Mouse (Mus musculus) lung, embryonic 14.5 days (tissue): ENCODE data around the gene Cdk7. TPM values are rescaled to one million over a fixed set of nuclear protein-coding genes. Genes with fewer than 3 reads are reported as not detected.
A peak's percentile ranks its signal among the peaks of the same experiment; 100 is the strongest.

Experiments
- ATAC-seq: fragments of 200-750 bp; cut with Nextera tagmentation; 2 replicates; pipeline ENCODE4 v1.8.0; 2017; ENCODE audit warnings: mild to moderate bottlenecking, moderate TSS enrichment, moderate library complexity; ENCODE audit not compliant: insufficient read depth
- DNase-seq: peaks from one replicate; pipeline ENCODE4 v3.0.0-alpha.2; 2015
- H3K27ac ChIP-seq: fragments of 300-500 bp; sonication (generic); 2 replicates; pipeline ENCODE4 v1.5.1; 2014; ENCODE audit warnings: low read depth, mild to moderate bottlenecking, moderate library complexity
- H3K27me3 ChIP-seq: fragments of 300-500 bp; sonication (generic); 2 replicates; pipeline ENCODE4 v1.6.1; 2014; ENCODE audit warnings: low read length, control low read depth; ENCODE audit not compliant: insufficient read depth
- H3K36me3 ChIP-seq: fragments of 300-500 bp; sonication (generic); 2 replicates; pipeline ENCODE4 v1.6.1; 2014; ENCODE audit warnings: control low read depth; ENCODE audit not compliant: insufficient read depth
- H3K4me1 ChIP-seq: fragments of 300-500 bp; sonication (generic); 2 replicates; pipeline ENCODE4 v1.6.1; 2014; ENCODE audit warnings: antibody characterized with exemption, control low read depth; ENCODE audit not compliant: insufficient read depth
- H3K4me2 ChIP-seq: fragments of 300-500 bp; sonication (generic); 2 replicates; pipeline ENCODE4 v1.6.1; 2014; ENCODE audit warnings: mild to moderate bottlenecking
- H3K4me3 ChIP-seq: fragments of 300-500 bp; sonication (generic); 2 replicates; pipeline ENCODE4 v1.5.1; 2014; ENCODE audit warnings: low read depth, low read length
- H3K9ac ChIP-seq: fragments of 300-500 bp; sonication (generic); 2 replicates; pipeline ENCODE4 v1.6.1; 2014
- H3K9me3 ChIP-seq: fragments of 300-500 bp; sonication (generic); 2 replicates; pipeline ENCODE4 v1.6.1; 2016; ENCODE audit warnings: low read depth, low read length, control low read depth
- CTCF ChIP-seq: IDR thresholded peaks from 2 replicates; pipeline ENCODE4 v1.5.1; 2016; ENCODE audit warnings: antibody characterized with exemption, low read depth
- WGBS: fragments of 180-500 bp; shearing (Covaris S2); extraction: QIAGEN DNeasy Blood & Tissue Kit; methylation state at CpG from one replicate; pipeline ENCODE4 v1.1.7; 2014; 5-methylcytosine and 5-hydroxymethylcytosine counted together
- polyA plus RNA-seq: library from polyadenylated mRNA; unstranded; fragments of >200 nt; fragmentation: Nextera tagmentation; extraction: Ambion mirVana; gene quantifications from 2 replicates; pipeline ENCODE4 v1.2.1, GENCODE M21; 2014

The Cdk7 gene
- polyA plus RNA-seq, 1 experiment from 2014 or later: 99.9 TPM

DNA sequence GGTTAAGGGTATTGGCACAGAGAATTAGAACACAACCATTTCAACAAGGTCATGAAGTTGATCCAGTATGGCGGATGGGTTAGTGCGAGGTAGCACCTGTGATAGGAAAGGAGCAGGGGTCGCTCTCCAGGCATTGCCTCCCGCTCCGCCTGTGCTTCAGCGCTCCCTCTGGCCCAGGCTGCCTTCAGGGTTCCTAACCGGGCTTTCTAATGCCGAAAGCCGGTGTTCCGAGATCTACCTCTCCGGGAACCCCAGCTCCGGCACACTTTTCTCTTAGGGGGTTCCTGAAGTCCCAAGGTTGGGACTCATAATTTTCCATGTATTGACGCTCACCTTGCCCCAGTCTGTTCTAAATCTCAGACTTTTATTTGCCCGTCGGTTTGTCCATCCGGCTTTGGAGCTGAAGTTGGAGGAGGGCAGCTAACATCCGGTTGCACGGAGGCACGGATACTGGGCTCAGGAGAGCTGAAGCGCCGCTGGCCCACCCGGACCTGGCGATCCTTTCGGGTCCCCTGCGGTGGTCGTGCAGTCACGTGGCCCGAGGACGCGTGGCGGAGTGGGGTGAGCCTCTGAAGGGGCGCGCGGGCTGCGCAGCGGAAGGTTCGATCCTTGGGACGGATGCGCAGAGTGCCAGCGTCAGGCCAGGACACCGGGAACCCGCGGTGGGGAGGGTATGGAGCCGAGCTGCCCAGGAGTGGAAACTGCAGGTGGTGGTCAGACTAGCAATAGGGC, 61.3 kb downstream of the Cdk7 start, which contains the start of gene Ccdc125:
Gene Ccdc125, plus strand, starts transcription at position 427 of the 732 bp plus-strand sequence.
- DNase-seq: peak; percentile 69
- ATAC-seq: peak; percentile 80
- Histone ChIP-seq H3K4me1 (no peaks in the 10 kb centered on the region), H3K27ac (peak within 1 kb of the TSS; percentile 87), H3K9ac (peak within 1 kb of the TSS; percentile 75), H3K27me3 (no peaks in the 10 kb centered on the region), H3K4me2 (peak within 1 kb of the TSS; percentile 82), H3K9me3 (no peaks in the 10 kb centered on the region), H3K4me3 (peak within 1 kb of the TSS; percentile 61), H3K36me3 (peaks cover 16% of the 10 kb centered on the region)
- no peak for TF ChIP-seq CTCF
- under 1% methylated on average over 44 of the region's 44 CpGs for WGBS

DNA sequence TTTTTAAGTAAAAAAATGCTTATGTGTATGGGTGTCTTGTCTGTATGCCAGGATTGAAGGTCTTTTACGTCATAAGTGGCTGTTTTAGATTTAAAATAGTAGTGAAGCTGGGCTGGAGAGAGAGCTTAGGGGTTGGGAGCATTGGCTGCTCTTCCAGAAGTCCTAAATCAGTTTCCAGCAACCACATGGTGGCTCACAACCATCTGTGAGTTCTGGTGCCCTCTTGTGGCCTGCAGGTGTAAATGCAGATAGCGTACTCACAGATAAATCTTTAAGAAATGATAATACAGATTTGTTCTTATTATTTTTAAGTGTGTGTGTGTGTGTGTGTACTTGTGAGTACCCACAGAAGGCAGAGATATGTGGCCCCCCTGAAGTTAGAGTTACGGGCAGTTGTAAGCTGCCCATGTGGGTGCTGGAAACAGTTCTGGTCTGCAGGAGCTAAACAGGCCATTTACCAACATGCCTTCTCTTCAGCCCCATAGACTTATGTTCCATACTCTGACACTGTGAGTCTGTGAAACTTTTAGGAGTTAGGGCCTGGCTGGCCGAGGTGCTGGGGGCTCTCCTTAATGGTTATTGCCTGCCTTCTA, 70.8 kb downstream of the Cdk7 start:
- Histone ChIP-seq H3K9ac (no peak overlapping the region), H3K27me3 (no peaks in the 10 kb centered on the region), H3K27ac (no peak overlapping the region), H3K4me2 (no peak overlapping the region), H3K9me3 (no peaks in the 10 kb centered on the region), H3K4me3 (no peak overlapping the region), H3K4me1 (no peaks in the 10 kb centered on the region), H3K36me3 (peaks cover 15% of the 10 kb centered on the region; the same call in 1 of the 2 replicates)
- DNase-seq (peak; percentile 87), ATAC-seq (peak; percentile 62; the same call in 1 of the 2 replicates)
- WGBS: 47% methylated on average over 4 of the region's 4 CpGs
- peak; percentile 90 for TF ChIP-seq CTCF

- DNase-seq (no peak), ATAC-seq (no peak)
- Histone ChIP-seq H3K9ac (no peak overlapping the region), H3K9me3 (no peaks in the 10 kb centered on the region), H3K27ac (no peak overlapping the region), H3K4me3 (no peak overlapping the region), H3K4me2 (no peak overlapping the region), H3K27me3 (no peaks in the 10 kb centered on the region), H3K4me1 (no peaks in the 10 kb centered on the region), H3K36me3 (peaks cover 11% of the 10 kb centered on the region; the same call in 1 of the 2 replicates)
- 83% methylated on average over 5 of the region's 5 CpGs for WGBS
- TF ChIP-seq CTCF: no peak
Measured at GRCm38 (mm10) chr13:100658091-100658490, 72.6 kb downstream of the Cdk7 start.

Other genes starting within 250 kb of the Cdk7 start
- gene Gtf2h2, start 238.4 kb downstream of the Cdk7 start, polyA plus RNA-seq: 75.0 and 77.3 TPM in 2 replicates
- gene Ocln, start 178.2 kb downstream of the Cdk7 start, polyA plus RNA-seq: 28.9 and 30.0 TPM in 2 replicates
- 11.8 and 12.7 TPM in 2 replicates for gene Marveld2, start 114.0 kb downstream of the Cdk7 start, polyA plus RNA-seq
- 300 TPM in 2 replicates for gene Ak6, start 80.0 kb downstream of the Cdk7 start, polyA plus RNA-seq
- 22.8 and 23.9 TPM in 2 replicates for gene Rad17, start 79.9 kb downstream of the Cdk7 start, polyA plus RNA-seq
- gene Taf9, start 79.4 kb downstream of the Cdk7 start, polyA plus RNA-seq: 11.0 and 16.4 TPM in 2 replicates
- 9.1 and 11.1 TPM in 2 replicates for gene Ccdc125, start 61.2 kb downstream of the Cdk7 start, polyA plus RNA-seq
- gene Mrps36, start 13.7 kb upstream of the Cdk7 start, polyA plus RNA-seq: 166 and 178 TPM in 2 replicates
- 45.0 and 47.9 TPM in 2 replicates for gene Cenph, start 45.0 kb upstream of the Cdk7 start, polyA plus RNA-seq
- gene Ccnb1, start 55.6 kb upstream of the Cdk7 start, polyA plus RNA-seq: 329 and 358 TPM in 2 replicates
- gene Slc30a5, start 102.5 kb upstream of the Cdk7 start, polyA plus RNA-seq: 63.3 and 64.6 TPM in 2 replicates